Mouse (Mus musculus) activated CD4-positive, CD25-positive, alpha-beta regulatory T cell (primary cell): ENCODE data around the gene 4931428F04Rik. TPM values are rescaled to one million over a fixed set of nuclear protein-coding genes. Genes with fewer than 3 reads are reported as not detected.

Experiments used
- polyA plus RNA-seq, 2 experiments: library from polyadenylated mRNA; unstranded; fragments of 100-300 nt; shearing (Covaris generic); gene quantifications; one replicate each; pipeline ENCODE4 v1.2.1; 2017

Gene 4931428F04Rik
- polyA plus RNA-seq: 1 to 10 TPM in 1 of 2 experiments, under 1 TPM in 1; 0.60 to 2.2 TPM

DNA sequence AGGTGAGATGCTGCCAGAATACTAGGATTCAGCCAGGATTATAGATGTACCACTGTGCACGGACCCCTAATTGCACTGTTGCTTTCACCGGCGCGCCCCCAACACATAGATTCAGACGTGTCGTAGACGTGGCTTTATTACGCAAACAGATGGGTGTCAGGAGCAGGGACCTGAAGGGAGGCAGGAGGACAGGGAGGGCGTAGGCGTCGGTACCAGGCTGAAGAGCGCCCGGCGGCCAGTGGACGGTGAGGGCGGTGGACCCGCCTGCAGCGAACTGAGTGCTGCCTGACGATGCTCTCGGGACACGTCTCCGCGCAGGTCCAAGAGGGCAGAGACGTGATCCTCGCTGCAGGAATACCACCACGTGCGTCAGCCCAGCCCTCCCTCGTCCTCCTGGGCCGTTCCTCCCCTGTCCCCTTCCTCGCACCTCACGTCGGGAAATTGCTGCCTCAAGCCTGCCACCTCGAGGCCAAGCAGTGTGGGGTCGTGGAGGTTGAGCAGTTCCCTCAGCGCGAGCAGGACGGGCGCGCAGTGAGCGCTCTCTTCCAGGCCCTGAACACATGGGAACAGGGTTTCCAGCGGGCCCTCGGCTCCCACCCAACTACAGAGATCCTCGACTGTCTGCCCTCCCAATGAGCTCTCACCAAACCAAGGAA is at the start of gene 4931428F04Rik:
4931428F04Rik (minus strand) TSS at position 60 of the 656 bp plus-strand sequence.

DNA sequence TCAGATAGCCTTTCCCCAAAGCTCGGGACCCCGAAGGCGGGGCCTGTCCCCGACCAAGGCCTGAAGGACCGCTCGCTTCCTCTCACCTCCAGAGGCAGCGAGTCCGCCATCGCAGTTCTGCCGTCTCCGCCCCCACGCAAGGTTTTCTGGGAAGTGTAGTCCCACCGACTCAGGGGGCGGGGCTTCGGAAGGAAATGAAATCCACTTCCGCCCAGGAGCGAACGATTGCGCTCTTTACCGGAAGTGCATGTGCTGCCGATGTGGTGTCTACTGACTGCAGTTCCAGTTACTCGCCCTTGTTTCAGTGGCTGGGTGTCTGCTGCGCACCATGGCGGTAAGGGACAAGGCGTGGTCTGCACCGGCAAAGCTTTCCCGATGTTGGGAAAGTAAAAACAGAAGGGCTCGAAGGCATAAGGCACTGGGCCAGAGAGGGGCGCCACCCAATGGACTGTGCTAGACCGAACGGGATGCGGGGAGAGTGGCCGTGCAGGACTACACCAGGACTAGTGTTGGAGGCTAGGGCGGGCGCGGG is 36.5 kb upstream of the 4931428F04Rik start, which contains the start of the genes Lrrc29 and Tmem208:
Lrrc29 (minus strand) TSS at position 138 of the 532 bp plus-strand sequence.
Tmem208 (plus strand) TSS at position 214 of the 532 bp plus-strand sequence.

DNA sequence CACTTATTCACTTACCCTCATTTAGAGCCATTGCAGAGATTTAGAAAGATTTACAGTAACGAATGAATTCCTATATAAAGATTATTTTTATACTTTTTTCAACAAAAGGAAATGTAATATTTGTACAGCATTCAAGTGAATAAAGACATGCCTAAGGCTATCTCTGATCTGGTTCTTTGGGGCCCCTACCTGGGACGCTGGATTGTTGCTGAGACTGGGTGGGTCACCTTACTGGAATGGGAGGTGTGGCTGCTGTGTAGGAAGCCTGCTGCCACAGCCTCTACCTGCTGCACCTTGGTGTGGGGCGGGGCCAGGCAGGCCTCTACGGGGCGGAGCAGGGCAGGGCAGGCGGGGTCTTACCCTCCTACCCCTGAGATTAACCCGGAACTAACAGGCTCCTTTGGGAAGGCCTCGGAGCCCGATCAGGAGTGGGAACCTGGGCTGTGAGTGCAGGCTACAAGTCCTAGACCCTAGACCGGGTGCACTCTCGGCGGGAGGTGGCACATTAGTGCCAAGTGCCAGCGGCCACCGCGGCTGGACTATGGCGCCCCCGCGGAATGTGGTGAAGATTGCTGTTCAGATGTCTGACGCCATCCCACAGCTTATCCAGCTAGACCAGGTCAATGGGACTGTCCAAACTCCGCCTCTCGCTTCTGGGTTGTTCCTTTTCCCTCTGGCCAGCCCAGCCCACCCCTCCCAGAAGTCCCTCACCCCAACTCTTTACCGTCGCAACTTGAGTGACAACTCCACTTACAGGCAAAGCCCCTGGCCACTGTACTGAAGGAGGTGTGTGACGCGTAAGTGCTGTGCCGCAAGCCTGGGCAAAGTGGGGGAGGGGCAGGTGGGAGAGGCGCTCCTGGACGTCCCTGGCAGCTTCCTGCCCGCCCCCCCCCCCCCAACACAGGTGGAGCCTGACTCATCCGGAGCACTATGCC is 15.8 kb upstream of the 4931428F04Rik start, which contains the start of gene Elmo3:
Elmo3 (plus strand) TSS at position 391 of the 935 bp plus-strand sequence.

GRCm38 (mm10) chr8:105297511-105298192 is 8.0 kb upstream of the 4931428F04Rik start, which contains the start of gene E2f4:
TSS of gene E2f4 (plus strand) at chr8:105297663.

DNA sequence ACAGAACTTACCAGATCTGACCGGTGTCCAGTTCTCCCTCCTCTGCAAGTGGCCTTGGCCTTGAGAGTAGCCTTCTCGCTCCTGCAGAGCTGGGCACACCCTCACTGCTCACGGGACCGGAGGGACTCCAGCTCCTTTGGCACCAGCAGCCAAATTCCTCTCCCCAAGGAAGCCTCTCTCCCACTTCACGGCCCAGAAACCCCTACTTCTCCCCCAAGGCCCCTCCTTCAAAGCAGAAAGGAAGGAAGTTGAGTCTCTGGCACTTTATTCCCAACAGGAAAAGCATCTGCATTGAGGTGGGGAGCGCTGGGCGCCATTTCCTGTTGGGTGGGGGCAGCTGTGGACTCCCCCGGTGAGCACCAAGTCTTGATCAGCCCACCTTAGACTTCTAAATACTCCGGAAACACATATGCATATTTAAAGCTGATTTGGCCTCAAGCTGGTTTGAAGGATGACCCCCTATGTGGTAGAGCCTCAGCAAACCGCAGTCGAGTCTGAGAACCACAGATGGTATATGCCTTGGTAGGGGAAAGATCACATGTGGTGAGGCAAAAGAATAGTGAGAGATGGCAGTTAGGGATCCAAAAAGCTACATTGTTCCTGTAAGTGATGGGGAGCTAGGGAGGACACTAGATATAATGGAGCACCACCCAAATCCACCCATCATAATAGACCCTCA is 6.4 kb upstream of the 4931428F04Rik start, which contains the start of gene Exoc3l:
Exoc3l (minus strand) TSS at position 207 of the 679 bp plus-strand sequence.

DNA sequence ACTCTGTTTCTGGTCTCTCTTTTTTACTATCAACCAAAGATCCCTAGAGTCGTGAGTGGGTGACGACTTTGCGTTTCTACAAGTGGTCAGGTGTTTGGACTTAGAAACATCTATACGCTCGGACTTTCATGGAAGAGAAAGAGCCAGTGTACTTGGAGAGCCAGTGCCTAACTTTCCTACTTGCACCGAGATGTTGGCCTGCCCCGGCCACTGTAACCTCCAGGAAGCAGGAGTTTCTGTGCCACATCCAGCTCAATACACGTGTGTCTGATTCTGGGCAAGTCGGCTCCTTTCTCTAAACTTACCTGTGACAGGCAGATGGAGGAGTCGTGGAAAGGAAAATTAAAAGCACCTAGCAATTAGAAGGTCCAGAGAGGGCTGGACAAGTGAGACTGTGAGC is 13.8 kb downstream of the 4931428F04Rik start, which contains the start of gene Nol3:
Nol3 (plus strand) TSS at position 301 of the 400 bp plus-strand sequence.

GRCm38 (mm10) chr8:105269461-105269947 is 20.2 kb downstream of the 4931428F04Rik start, which contains the start of gene Hsf4:
TSS of gene Hsf4 (plus strand) at chr8:105269801.

GRCm38 (mm10) chr8:105264024-105264982 is 25.4 kb downstream of the 4931428F04Rik start, which contains the start of the genes Tradd and Fbxl8:
TSS of gene Tradd (minus strand) at chr8:105264609.
TSS of gene Fbxl8 (plus strand) at chr8:105264648.

DNA sequence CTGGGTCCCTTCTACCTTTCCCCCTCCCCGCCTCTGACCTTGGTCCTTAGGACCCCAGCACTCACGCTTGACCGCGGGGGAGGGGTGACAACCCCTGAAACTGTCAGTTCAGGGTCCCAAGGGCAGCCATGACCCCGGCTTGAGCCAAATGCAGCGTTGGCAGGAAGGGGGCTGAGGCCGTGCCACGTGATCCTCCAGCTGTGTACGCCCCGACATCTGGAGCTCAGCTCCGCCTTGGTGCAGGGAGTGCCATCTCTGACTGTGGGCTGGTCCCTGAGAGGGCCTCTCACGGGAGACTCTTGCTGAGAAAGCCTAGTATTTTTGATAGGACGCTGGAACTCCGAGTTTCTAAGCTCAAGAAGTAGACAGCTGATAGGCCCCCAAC is 34.7 kb downstream of the 4931428F04Rik start, which contains the start of gene B3gnt9:
B3gnt9 (minus strand) TSS at position 188 of the 385 bp plus-strand sequence.

Other genes with a start within 250 kb of the 4931428F04Rik start
- not detected for gene Ces3a, start 241.3 kb downstream of the 4931428F04Rik start, polyA plus RNA-seq
- under 1 TPM in 1 of 2 experiments, not detected in 1; 0.10 TPM for gene Ces3b, start 206.1 kb downstream of the 4931428F04Rik start, polyA plus RNA-seq
- under 1 TPM in 1 of 2 experiments, not detected in 1; 0.07 TPM for gene Ces4a, start 158.1 kb downstream of the 4931428F04Rik start, polyA plus RNA-seq
- 100 to 1,000 TPM; 115 to 135 TPM for gene Cbfb, start 119.2 kb downstream of the 4931428F04Rik start, polyA plus RNA-seq
- 10 to 100 TPM; 22.1 to 29.3 TPM for gene D230025D16Rik, start 64.7 kb downstream of the 4931428F04Rik start, polyA plus RNA-seq
- 1 to 10 TPM; 1.2 to 2.0 TPM for gene B3gnt9, start 34.7 kb downstream of the 4931428F04Rik start, polyA plus RNA-seq
- gene Tradd, start 25.3 kb downstream of the 4931428F04Rik start, polyA plus RNA-seq: 10 to 100 TPM; 58.0 to 82.4 TPM
- gene Fbxl8, start 25.2 kb downstream of the 4931428F04Rik start, polyA plus RNA-seq: 10 to 100 TPM; 16.9 to 24.8 TPM
- under 1 TPM; 0.92 to 0.93 TPM for gene Hsf4, start 20.1 kb downstream of the 4931428F04Rik start, polyA plus RNA-seq
- not detected for gene Nol3, start 13.7 kb downstream of the 4931428F04Rik start, polyA plus RNA-seq
- 1 to 10 TPM; 1.0 to 1.3 TPM for gene Exoc3l, start 6.2 kb upstream of the 4931428F04Rik start, polyA plus RNA-seq
- gene E2f4, start 7.8 kb upstream of the 4931428F04Rik start, polyA plus RNA-seq: 100 to 1,000 TPM; 156 to 166 TPM
- gene Elmo3, start 15.7 kb upstream of the 4931428F04Rik start, polyA plus RNA-seq: 10 to 100 TPM in 1 of 2 experiments, 1 to 10 TPM in 1; 4.4 to 10.1 TPM
- gene Lrrc29, start 36.4 kb upstream of the 4931428F04Rik start, polyA plus RNA-seq: 1 to 10 TPM; 3.3 TPM
- 100 to 1,000 TPM; 127 to 128 TPM for gene Tmem208, start 36.5 kb upstream of the 4931428F04Rik start, polyA plus RNA-seq
- gene Fhod1, start 58.1 kb upstream of the 4931428F04Rik start, polyA plus RNA-seq: 1 to 10 TPM; 1.3 to 2.4 TPM
- 1 to 10 TPM in 1 of 2 experiments, under 1 TPM in 1; 0.10 to 2.2 TPM for gene Slc9a5, start 59.0 kb upstream of the 4931428F04Rik start, polyA plus RNA-seq
- gene Plekhg4, start 83.4 kb upstream of the 4931428F04Rik start, polyA plus RNA-seq: 1 to 10 TPM in 1 of 2 experiments, not detected in 1; 1.1 TPM
- gene Kctd19, start 123.6 kb upstream of the 4931428F04Rik start, polyA plus RNA-seq: under 1 TPM in 1 of 2 experiments, not detected in 1; 0.63 TPM
- not detected for gene Lrrc36, start 123.7 kb upstream of the 4931428F04Rik start, polyA plus RNA-seq
- gene Tppp3, start 181.7 kb upstream of the 4931428F04Rik start, polyA plus RNA-seq: 1 to 10 TPM in 1 of 2 experiments, not detected in 1; 1.8 TPM
- 1 to 10 TPM; 1.5 to 4.3 TPM for gene Zdhhc1, start 207.0 kb upstream of the 4931428F04Rik start, polyA plus RNA-seq
- under 1 TPM in 1 of 2 experiments, not detected in 1; 0.37 TPM for gene Hsd11b2, start 228.9 kb upstream of the 4931428F04Rik start, polyA plus RNA-seq